ENCODE assay signal across 8 mouse cellular contexts in the genomic region with DNA sequence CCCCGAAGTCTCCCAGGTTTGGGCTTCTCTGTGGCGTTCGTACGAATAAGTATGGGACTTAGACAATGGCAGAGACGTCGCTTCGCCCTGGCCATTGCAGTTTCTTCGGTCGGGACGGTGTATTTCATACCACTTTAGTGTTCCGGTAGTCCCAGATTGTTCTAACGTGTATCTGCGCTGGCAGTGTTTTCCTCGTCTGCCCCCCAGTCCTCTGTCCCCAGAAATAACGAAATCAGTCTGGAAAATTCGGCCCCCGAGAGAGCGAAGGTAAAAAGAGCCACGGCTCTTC. TPM values are rescaled to one million over a fixed set of nuclear protein-coding genes. Genes with fewer than 3 reads are reported as not detected.
A peak's percentile ranks its signal among the peaks of the same experiment; 100 is the strongest.
DNase-seq lines count a peak whose midpoint lies in the region; ATAC-seq and TF ChIP-seq lines count a peak whose summit lies in the region.

No protein-coding gene starts in this region.

- TF ChIP-seq RAD21 in CH12.LX (IDR thresholded peaks at IDR 0.05; ENCODE audit: low read depth, low read length) = no peak

- H3K4me1 ChIP-seq in CH12.LX (ENCODE audit: control insufficient read depth in 1 of 2, insufficient read depth in 2 of 2) = peaks cover 0 to 44% of the 10 kb centered on the region in 2 experiments; a peak in 2 of 4 replicates
- peaks cover 30% of the 10 kb centered on the region for H3K4me1 ChIP-seq in forebrain, embryonic 16.5 days (replicated peaks; ENCODE audit: control insufficient read depth, insufficient read depth, low read length)
- H3K4me1 ChIP-seq in liver, embryonic 14.5 days (replicated peaks; ENCODE audit: control insufficient read depth in 2 of 2, insufficient read depth in 2 of 2, low read length in 1 of 2) = peaks cover 14 to 15% of the 10 kb centered on the region in 2 experiments

- whole genome bisulfite sequencing in forebrain, embryonic 16.5 days = under 1% methylated on average over 19 of the region's 19 CpGs
- WGBS in liver, embryonic 14.5 days (ENCODE audit: insufficient replicate concordance) = under 1% methylated on average over 19 of the region's 19 CpGs

- H3K4me2 ChIP-seq in CH12.LX (ENCODE audit: insufficient read depth, low read depth, poor library complexity, severe bottlenecking) = peak overlapping the region; percentile 74; the same call in 1 of the 2 replicates
- H3K4me2 ChIP-seq in forebrain, embryonic 16.5 days (ENCODE audit: low read length) = peak overlapping the region; percentile 87
- H3K4me2 ChIP-seq in liver, embryonic 14.5 days (ENCODE audit: low read depth) = peak overlapping the region; percentile 77

- peak overlapping the region; percentile 81 for H3K9ac ChIP-seq in CH12.LX (ENCODE audit: insufficient read depth, low read depth)
- H3K9ac ChIP-seq in forebrain, embryonic 16.5 days (replicated peaks; ENCODE audit: low read depth, low read length) = peak overlapping the region; percentile 76
- H3K9ac ChIP-seq in liver, embryonic 14.5 days (replicated peaks) = peak overlapping the region; percentile 98

- H3K27ac ChIP-seq in gastrocnemius, adult 2 months = peak overlapping the region; percentile 93
- 0 out of 2 replicates have a peak overlapping the region, but pooled peaks have one; percentile 19 for H3K27ac ChIP-seq in CH12.LX (ENCODE audit: insufficient read depth, low read depth)
- H3K27ac ChIP-seq in forebrain, embryonic 16.5 days (ENCODE audit: low read length) = peak overlapping the region; percentile 82
- H3K27ac ChIP-seq in liver, embryonic 14.5 days = peak overlapping the region; percentile 78

- no peak for DNase-seq in gastrocnemius, adult 2 months
- no peak for DNase-seq in gastrocnemius, postnatal 36 days
- no peak for DNase-seq in CH12.LX (ENCODE audit: extremely low read depth)
- peak in 1 of 3 experiments; percentile 16 for DNase-seq in liver, embryonic 14.5 days (ENCODE audit: low read depth in 3 of 3, low spot score in 3 of 3)
- no peak for DNase-seq in left cerebral cortex, adult 11 months (ENCODE audit: low spot score)
- DNase-seq in layer of hippocampus, postnatal 14 days (ENCODE audit: low spot score in 2 of 2) = no peak
- no peak for DNase-seq in adrenal gland, adult (ENCODE audit: inconsistent age in 2 of 2, low spot score in 1 of 2)

- no peak for TF ChIP-seq EP300 in CH12.LX (IDR thresholded peaks at IDR 0.05; ENCODE audit: low read length)
- no peak for TF ChIP-seq EP300 in liver, embryonic 14.5 days (IDR thresholded peaks at IDR 0.05; ENCODE audit: low read depth)

- peak overlapping the region; percentile 99 for H3K4me3 ChIP-seq in gastrocnemius, adult 2 months
- H3K4me3 ChIP-seq in CH12.LX (replicated peaks in 1 of 3; ENCODE audit: low read depth in 2 of 3, low read length in 2 of 3, poor library complexity in 1 of 3) = peak overlapping the region; percentile 80 to 98 (median 91)
- peak overlapping the region; percentile 64 for H3K4me3 ChIP-seq in forebrain, embryonic 16.5 days (replicated peaks; ENCODE audit: low read length)
- H3K4me3 ChIP-seq in liver, embryonic 14.5 days (ENCODE audit: insufficient read depth in 1 of 2, low read depth in 2 of 2, low read length in 2 of 2) = peak overlapping the region; percentile 83 to 99

- H3K36me3 ChIP-seq in CH12.LX (replicated peaks in 1 of 2; ENCODE audit: control insufficient read depth in 1 of 2, insufficient read depth in 1 of 2, low read length in 1 of 2) = peaks cover 0 to 16% of the 10 kb centered on the region in 2 experiments
- H3K36me3 ChIP-seq in forebrain, embryonic 16.5 days (ENCODE audit: control insufficient read depth, insufficient read depth) = no peaks in the 10 kb centered on the region
- no peaks in the 10 kb centered on the region for H3K36me3 ChIP-seq in liver, embryonic 14.5 days (replicated peaks; ENCODE audit: control insufficient read depth, insufficient read depth, low read depth)

- H3K9me3 ChIP-seq in CH12.LX (replicated peaks; ENCODE audit: low read length) = no peaks in the 10 kb centered on the region
- no peaks in the 10 kb centered on the region for H3K9me3 ChIP-seq in forebrain, embryonic 16.5 days (ENCODE audit: control insufficient read depth, low read length)
- H3K9me3 ChIP-seq in liver, embryonic 14.5 days (ENCODE audit: control insufficient read depth, low read length) = no peaks in the 10 kb centered on the region

- intact Hi-C loops in gastrocnemius, adult 2 months (cut with DNase I) = loop anchor here (5.0 kb wide), 1 partner anchor 468 kb away; a partner anchor contains a TSS
- intact Hi-C loops in gastrocnemius, postnatal 36 days (cut with DNase I) = no loop called here

- in situ Hi-C loops in CH12.LX (cut with MboI; ENCODE audit: low pct_ligation_motif_present, low pct_unique_long_range_greater_than_20kb, low sequenced_read_pairs) = loop anchor here (25.0 kb wide), 1 partner anchor 553 kb away; a partner anchor contains a TSS

- no peak for TF ChIP-seq POLR2A in CH12.LX (IDR thresholded peaks at IDR 0.05; ENCODE audit: low read depth, low read length)

- TF ChIP-seq CTCF in gastrocnemius, adult 2 months (IDR thresholded peaks at IDR 0.05) = no peak
- no peak for TF ChIP-seq CTCF in CH12.LX (conservative IDR thresholded peaks at IDR 0.05 in 1 of 2, IDR thresholded peaks at IDR 0.05 in 1 of 2; ENCODE audit: low read depth in 2 of 2, low read length in 2 of 2)
- no peak for TF ChIP-seq CTCF in liver, embryonic 14.5 days (IDR thresholded peaks at IDR 0.05; ENCODE audit: low read depth)

- H3K79me2 ChIP-seq in CH12.LX (replicated peaks; ENCODE audit: control insufficient read depth, extremely low read depth, insufficient read depth, poor library complexity, severe bottlenecking) = peaks cover 42% of the 10 kb centered on the region

- dilution Hi-C loops in CH12.LX (cut with MboI; ENCODE audit: extremely low pct_ligation_motif_present, extremely low pct_unique_long_range_greater_than_20kb, low sequenced_read_pairs) = no loop called here

- no peaks in the 10 kb centered on the region for H3K27me3 ChIP-seq in CH12.LX (replicated peaks)
- no peaks in the 10 kb centered on the region for H3K27me3 ChIP-seq in forebrain, embryonic 16.5 days (replicated peaks; ENCODE audit: control insufficient read depth, insufficient read depth, low read length)
- no peaks in the 10 kb centered on the region for H3K27me3 ChIP-seq in liver, embryonic 14.5 days (ENCODE audit: control insufficient read depth, insufficient read depth, low read length)

- no peak for ATAC-seq in forebrain, embryonic 16.5 days
- ATAC-seq in liver, embryonic 14.5 days (ENCODE audit: insufficient read depth) = no peak

TF ChIP-seq in CH12.LX, 34 proteins besides CTCF, POLR2A, EP300 and RAD21:
- TF ChIP-seq ELF1 (IDR thresholded peaks at IDR 0.05; ENCODE audit: low read depth, low read length) = no peak
- no peak for TF ChIP-seq UBTF (IDR thresholded peaks at IDR 0.05; ENCODE audit: low read depth, low read length)
- no peak for TF ChIP-seq MAZ (IDR thresholded peaks at IDR 0.05; ENCODE audit: low read depth, low read length)
- TF ChIP-seq IRF4 (IDR thresholded peaks at IDR 0.05; ENCODE audit: low read depth, low read length) = no peak
- no peak for TF ChIP-seq MAFK (IDR thresholded peaks at IDR 0.05; ENCODE audit: insufficient replicate concordance, low read length)
- no peak for TF ChIP-seq CHD2 (IDR thresholded peaks at IDR 0.05; ENCODE audit: low read length)
- no peak for TF ChIP-seq HCFC1 (IDR thresholded peaks at IDR 0.05; ENCODE audit: low read depth, low read length)
- no peak for TF ChIP-seq E2F4 (IDR thresholded peaks at IDR 0.05; ENCODE audit: insufficient replicate concordance, low read depth, low read length)

RNA-seq across cellular contexts. Expression of a gene that starts 0.5 kb away (rescaled TPM):
- 10 to 100 TPM in 1 of 2 experiments, 1 to 10 TPM in 1; 7.3 to 10.7 TPM for total RNA-seq in gastrocnemius, adult 2 months (2021)
- total RNA-seq in gastrocnemius, postnatal 36 days (2021) = 1 to 10 TPM; 7.7 to 9.4 TPM
- total RNA-seq in CH12.LX (2012; rRNA removed) (17.3 and 18.2 TPM in 2 replicates), CH12.LX (2014; rRNA removed) (50.6 and 54.9 TPM in 2 replicates)
- polyA plus RNA-seq in CH12.LX (2012; ENCODE audit: insufficient read length, low read depth) = 50.3 and 57.2 TPM in 2 replicates
- 104 and 114 TPM in 2 replicates for polyA plus RNA-seq in forebrain, embryonic 16.5 days (2015; fragmentation: Nextera tagmentation; extraction: Ambion mirVana)
- 9.1 and 14.5 TPM in 2 replicates for polyA plus RNA-seq in liver, embryonic 14.5 days (2012; rRNA removed)
- 19.6 and 20.1 TPM in 2 replicates for polyA plus RNA-seq in liver, embryonic 14.5 days (2014; fragmentation: Nextera tagmentation; extraction: Ambion mirVana)
- 10 to 100 TPM; 39.6 to 42.0 TPM for total RNA-seq in layer of hippocampus, postnatal 14 days (2021)

Comparison
In these comparisons a context has a peak if more than half of its experiments do, and no peak if none do; other contexts are left out.
1. H3K27ac ChIP-seq: peak in every context shown above with its lines; median percentile 93 in gastrocnemius, adult 2 months; 82 in forebrain, embryonic 16.5 days; 78 in liver, embryonic 14.5 days; 19 in CH12.LX.